Mouse (Mus musculus): ENCODE data around the gene Ssty2. TPM values are rescaled to one million over a fixed set of nuclear protein-coding genes. Genes with fewer than 3 reads are reported as not detected.

Ssty2 gene
- polyA plus RNA-seq (2014; fragmentation: Illumina TruSeq; extraction: RNeasy Lipid Tissue Mini Kit (QIAGEN cat#74804); ENCODE audit: low read depth, low replicate concordance), result not detected

GRCm38 (mm10) chrY:67047972-67048371, at the start of gene Ssty2:
TSS of gene Ssty2 (minus strand) at chrY:67048072.

